Mouse (Mus musculus) lung, adult 18-20 months (tissue): ENCODE results near the gene Ryr2.

Source experiments
- DNase-seq, 2 experiments: peaks; one replicate each; pipeline ENCODE4 v3.0.0; 2022; ENCODE audit warnings: mixed read lengths in 2 of 2

Gene Ryr2

GRCm38 (mm10) chr13:11532014-11532890 lies 574.5 kb downstream of the Ryr2 start:
- DNase-seq, result no peak

GRCm38 (mm10) chr13:11523612-11524011 lies 583.1 kb downstream of the Ryr2 start:
- no peak for DNase-seq

GRCm38 (mm10) chr13:11520765-11521164 lies 586.0 kb downstream of the Ryr2 start:
- no peak for DNase-seq

DNA sequence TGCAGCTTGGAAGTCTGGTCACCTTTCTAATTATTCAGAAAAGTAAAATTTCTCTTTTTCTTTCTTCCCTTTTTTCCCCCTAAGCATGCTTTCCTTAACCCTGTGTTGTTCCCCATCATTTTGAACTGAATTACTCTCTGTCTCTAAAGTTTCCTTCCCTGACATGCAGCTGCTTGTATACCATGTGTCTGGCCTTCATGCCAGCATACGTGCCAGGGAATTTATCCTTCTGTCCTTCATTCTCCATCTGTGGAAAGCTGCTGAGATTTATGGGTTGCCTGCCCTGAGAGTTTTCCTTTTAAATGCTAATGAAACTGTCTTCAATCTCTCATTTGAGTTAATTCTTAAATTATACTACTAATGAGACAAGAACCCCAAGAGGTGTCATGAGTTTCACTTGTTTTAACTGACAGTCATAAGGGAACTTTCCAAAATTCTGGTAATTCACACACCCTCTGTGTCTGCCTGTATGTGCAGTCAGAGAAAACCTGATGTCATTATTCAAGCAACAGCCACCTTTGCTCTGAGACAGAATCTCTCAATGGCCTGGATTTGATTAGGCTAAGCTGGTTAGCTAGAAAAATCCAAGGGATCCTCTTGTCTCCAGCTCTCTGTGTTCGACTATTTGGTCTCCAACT lies 595.1 kb downstream of the Ryr2 start:
- no peak for DNase-seq
